Mouse (Mus musculus): ENCODE data around the gene Gm45337. TPM values are rescaled to one million over a fixed set of nuclear protein-coding genes. Genes with fewer than 3 reads are reported as not detected.
"Not testable (repeated sequence)": the region's sequence is repeated elsewhere in the genome, so short reads cannot be mapped to it uniquely, and the experiment has no call there.

The Gm45337 gene
- total RNA-seq, 2 experiments from 2014 or later, result not detected

- ATAC-seq (replicated peaks; ENCODE audit: low FRiP score, poor library complexity, severe bottlenecking), result not testable (repeated sequence)
Observed at GRCm38 (mm10) chr7:142120629-142121028, 23.8 kb downstream of the Gm45337 start, which contains the start of gene Gm45618. Gm45618 (minus strand) TSS chr7:142120729.

GRCm38 (mm10) chr7:142119632-142120031 lies 24.8 kb downstream of the Gm45337 start:
- ATAC-seq (replicated peaks; ENCODE audit: low FRiP score, poor library complexity, severe bottlenecking), result peak; percentile 70

GRCm38 (mm10) chr7:142104747-142105146 lies 39.7 kb downstream of the Gm45337 start:
- ATAC-seq (replicated peaks; ENCODE audit: low FRiP score, poor library complexity, severe bottlenecking), result 0 out of 2 replicates have a peak, but pooled peaks have one; percentile 50

- peak; percentile 67 for ATAC-seq (replicated peaks; ENCODE audit: low FRiP score, poor library complexity, severe bottlenecking)
Observed at GRCm38 (mm10) chr7:142097776-142098175, 46.6 kb downstream of the Gm45337 start.

GRCm38 (mm10) chr7:142096701-142097100 lies 47.7 kb downstream of the Gm45337 start:
- no peak for ATAC-seq (replicated peaks; ENCODE audit: low FRiP score, poor library complexity, severe bottlenecking)

- ATAC-seq (replicated peaks; ENCODE audit: low FRiP score, poor library complexity, severe bottlenecking), result peak; percentile 76
Observed at GRCm38 (mm10) chr7:142095183-142095931, 49.0 kb downstream of the Gm45337 start, which contains the start of gene Dusp8. Dusp8 (minus strand) TSS chr7:142095843.

GRCm38 (mm10) chr7:142094301-142095143 lies 49.9 kb downstream of the Gm45337 start:
- ATAC-seq (replicated peaks; ENCODE audit: low FRiP score, poor library complexity, severe bottlenecking), result peak; percentile 42

GRCm38 (mm10) chr7:142093696-142094240 lies 50.6 kb downstream of the Gm45337 start:
- no peak for ATAC-seq (replicated peaks; ENCODE audit: low FRiP score, poor library complexity, severe bottlenecking)

Other genes starting within 250 kb of the Gm45337 start
- 7.3 and 25.5 TPM in 2 replicates for gene Tollip, start 226.1 kb downstream of the Gm45337 start, total RNA-seq (2015; ENCODE audit: low replicate concordance)
- 16.4 and 19.4 TPM in 2 replicates for gene Tollip, start 226.1 kb downstream of the Gm45337 start, total RNA-seq (2017; ENCODE audit: low replicate concordance)
- not detected in 2 replicates for gene Brsk2, start 194.9 kb downstream of the Gm45337 start, total RNA-seq (2015; ENCODE audit: low replicate concordance)
- gene Brsk2, start 194.9 kb downstream of the Gm45337 start, total RNA-seq (2017; ENCODE audit: low replicate concordance), result not detected in 2 replicates
- 67.1 and 69.6 TPM in 2 replicates for gene Mob2, start 83.5 kb downstream of the Gm45337 start, total RNA-seq (2015; ENCODE audit: low replicate concordance)
- 75.1 and 76.9 TPM in 2 replicates for gene Mob2, start 83.5 kb downstream of the Gm45337 start, total RNA-seq (2017; ENCODE audit: low replicate concordance)
- 13.3 and 22.2 TPM in 2 replicates for gene Dusp8, start 48.8 kb downstream of the Gm45337 start, total RNA-seq (2015; ENCODE audit: low replicate concordance)
- gene Dusp8, start 48.8 kb downstream of the Gm45337 start, total RNA-seq (2017; ENCODE audit: low replicate concordance), result 14.7 and 15.9 TPM in 2 replicates
- gene Gm45618, start 23.9 kb downstream of the Gm45337 start, total RNA-seq (2015; ENCODE audit: low replicate concordance), result not detected in 2 replicates
- gene Gm45618, start 23.9 kb downstream of the Gm45337 start, total RNA-seq (2017; ENCODE audit: low replicate concordance), result not detected in 2 replicates
- not detected in 2 replicates for gene Gm39115, start 8.6 kb downstream of the Gm45337 start, total RNA-seq (2015; ENCODE audit: low replicate concordance)
- not detected in 2 replicates for gene Gm39115, start 8.6 kb downstream of the Gm45337 start, total RNA-seq (2017; ENCODE audit: low replicate concordance)
- not detected in 2 replicates for gene Gm29735, start 12.5 kb upstream of the Gm45337 start, total RNA-seq (2015; ENCODE audit: low replicate concordance)
- gene Gm29735, start 12.5 kb upstream of the Gm45337 start, total RNA-seq (2017; ENCODE audit: low replicate concordance), result not detected in 2 replicates
- gene Gm4553, start 21.1 kb upstream of the Gm45337 start, total RNA-seq (2015; ENCODE audit: low replicate concordance), result not detected in 2 replicates
- gene Gm4553, start 21.1 kb upstream of the Gm45337 start, total RNA-seq (2017; ENCODE audit: low replicate concordance), result not detected in 2 replicates
- not detected in 2 replicates for gene Krtap5-2, start 31.4 kb upstream of the Gm45337 start, total RNA-seq (2015; ENCODE audit: low replicate concordance)
- gene Krtap5-2, start 31.4 kb upstream of the Gm45337 start, total RNA-seq (2017; ENCODE audit: low replicate concordance), result not detected in 2 replicates
- gene Gm10153, start 45.8 kb upstream of the Gm45337 start, total RNA-seq (2015; ENCODE audit: low replicate concordance), result not detected in 2 replicates
- gene Gm10153, start 45.8 kb upstream of the Gm45337 start, total RNA-seq (2017; ENCODE audit: low replicate concordance), result not detected in 2 replicates
- gene Krtap5-3, start 56.8 kb upstream of the Gm45337 start, total RNA-seq (2015; ENCODE audit: low replicate concordance), result not detected in 2 replicates
- not detected in 2 replicates for gene Krtap5-3, start 56.8 kb upstream of the Gm45337 start, total RNA-seq (2017; ENCODE audit: low replicate concordance)
- gene Gm7579, start 67.3 kb upstream of the Gm45337 start, total RNA-seq (2015; ENCODE audit: low replicate concordance), result not detected in 2 replicates
- not detected in 2 replicates for gene Gm7579, start 67.3 kb upstream of the Gm45337 start, total RNA-seq (2017; ENCODE audit: low replicate concordance)
- not detected in 2 replicates for gene Krtap5-5, start 85.4 kb upstream of the Gm45337 start, total RNA-seq (2015; ENCODE audit: low replicate concordance)
- gene Krtap5-5, start 85.4 kb upstream of the Gm45337 start, total RNA-seq (2017; ENCODE audit: low replicate concordance), result not detected in 2 replicates
- not detected in 2 replicates for gene Gm40460, start 96.5 kb upstream of the Gm45337 start, total RNA-seq (2015; ENCODE audit: low replicate concordance)
- gene Gm40460, start 96.5 kb upstream of the Gm45337 start, total RNA-seq (2017; ENCODE audit: low replicate concordance), result not detected in 2 replicates
- gene Gm2431, start 113.7 kb upstream of the Gm45337 start, total RNA-seq (2015; ENCODE audit: low replicate concordance), result not detected in 2 replicates
- not detected in 2 replicates for gene Gm2431, start 113.7 kb upstream of the Gm45337 start, total RNA-seq (2017; ENCODE audit: low replicate concordance)
- gene Gm4559, start 129.8 kb upstream of the Gm45337 start, total RNA-seq (2015; ENCODE audit: low replicate concordance), result not detected in 2 replicates
- not detected in 2 replicates for gene Gm4559, start 129.8 kb upstream of the Gm45337 start, total RNA-seq (2017; ENCODE audit: low replicate concordance)
- gene Krtap5-1, start 152.5 kb upstream of the Gm45337 start, total RNA-seq (2015; ENCODE audit: low replicate concordance), result not detected in 2 replicates
- not detected in 2 replicates for gene Krtap5-1, start 152.5 kb upstream of the Gm45337 start, total RNA-seq (2017; ENCODE audit: low replicate concordance)
- not detected in 2 replicates for gene Krtap5-4, start 158.9 kb upstream of the Gm45337 start, total RNA-seq (2015; ENCODE audit: low replicate concordance)
- gene Krtap5-4, start 158.9 kb upstream of the Gm45337 start, total RNA-seq (2017; ENCODE audit: low replicate concordance), result not detected in 2 replicates
- 1.0 and 1.2 TPM in 2 replicates for gene Ifitm10, start 229.1 kb upstream of the Gm45337 start, total RNA-seq (2015; ENCODE audit: low replicate concordance)
- 0.42 TPM in 1 of 2 replicates, not detected in the other for gene Ifitm10, start 229.1 kb upstream of the Gm45337 start, total RNA-seq (2017; ENCODE audit: low replicate concordance)
- gene Gm49369, start 238.1 kb upstream of the Gm45337 start, total RNA-seq (2015; ENCODE audit: low replicate concordance), result not detected in 2 replicates
- gene Gm49369, start 238.1 kb upstream of the Gm45337 start, total RNA-seq (2017; ENCODE audit: low replicate concordance), result 121 and 215 TPM in 2 replicates
- gene Ctsd, start 243.4 kb upstream of the Gm45337 start, total RNA-seq (2015; ENCODE audit: low replicate concordance), result 138 and 155 TPM in 2 replicates
- gene Ctsd, start 243.4 kb upstream of the Gm45337 start, total RNA-seq (2017; ENCODE audit: low replicate concordance), result 126 and 150 TPM in 2 replicates